Mouse (Mus musculus): Measurements from ENCODE around the gene Zfp605. TPM values are rescaled to one million over a fixed set of nuclear protein-coding genes. Genes with fewer than 3 reads are reported as not detected.
A peak's percentile ranks its signal among the peaks of the same experiment; 100 is the strongest.

Gene Zfp605
- polyA plus RNA-seq, 1 experiment from 2014 or later = 14.6 TPM

DNA sequence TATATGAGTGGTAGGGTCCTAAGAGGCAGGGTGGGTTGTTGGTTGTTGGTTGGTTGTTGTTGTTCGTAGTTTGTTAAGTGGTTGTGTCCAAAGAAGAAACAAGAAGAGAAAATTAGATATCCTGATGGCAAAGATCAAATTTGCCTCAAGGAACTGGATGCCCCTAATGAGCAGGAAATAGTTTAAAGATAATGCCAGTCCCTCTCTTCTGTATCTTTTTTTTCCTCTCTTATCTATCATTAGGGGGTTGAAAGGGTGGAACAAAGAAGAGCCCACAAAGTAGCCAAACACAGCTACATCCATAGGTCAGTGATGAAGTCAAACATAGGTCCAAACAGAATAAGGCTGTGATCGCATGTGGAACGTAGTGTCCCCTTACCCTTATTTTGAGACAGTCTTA lies 29.4 kb downstream of the Zfp605 start:
- no peak for DNase-seq (ENCODE audit: low spot score)
- no peaks in the 10 kb centered on the region for H3K9me3 ChIP-seq (ENCODE audit: control insufficient read depth, low read length)
- no peak overlapping the region for H3K9ac ChIP-seq
- peaks cover 10% of the 10 kb centered on the region for H3K4me1 ChIP-seq (replicated peaks; ENCODE audit: control insufficient read depth, insufficient read depth, low read length)
- WGBS = 97% methylated on average over 3 of the region's 3 CpGs
- H3K36me3 ChIP-seq (replicated peaks; ENCODE audit: control insufficient read depth, insufficient read depth) = peaks cover 52% of the 10 kb centered on the region
- no peak overlapping the region for H3K4me3 ChIP-seq (replicated peaks; ENCODE audit: low read length)
- no peak for ATAC-seq (ENCODE audit: low FRiP score)
- no peaks in the 10 kb centered on the region for H3K27me3 ChIP-seq (ENCODE audit: control insufficient read depth, insufficient read depth, low read length)
- no peak overlapping the region for H3K4me2 ChIP-seq (replicated peaks)
- no peak overlapping the region for H3K27ac ChIP-seq

DNA sequence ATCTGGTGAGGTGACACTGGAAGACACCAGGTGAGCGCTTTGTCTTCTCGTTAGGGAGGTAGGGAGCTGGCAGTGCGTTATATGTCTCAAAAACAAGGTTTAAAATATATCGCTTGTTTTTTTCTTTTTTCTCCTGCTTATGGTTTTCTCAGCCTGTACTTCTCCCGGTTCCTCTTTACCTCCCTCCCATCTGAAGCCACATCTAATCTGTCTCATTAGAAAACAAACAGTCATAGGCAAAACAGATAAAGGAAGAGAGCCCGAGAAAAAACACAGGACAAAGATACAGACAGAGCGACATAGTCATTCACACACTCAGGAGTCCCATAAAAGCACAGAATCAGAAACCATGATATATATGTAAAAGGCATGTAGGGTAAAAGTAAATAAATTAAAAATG lies 30.5 kb downstream of the Zfp605 start:
- Histone ChIP-seq H3K27ac (no peak overlapping the region), H3K4me1 (replicated peaks; ENCODE audit: control insufficient read depth, insufficient read depth, low read length) (peaks cover 10% of the 10 kb centered on the region), H3K9me3 (ENCODE audit: control insufficient read depth, low read length) (no peaks in the 10 kb centered on the region), H3K36me3 (replicated peaks; ENCODE audit: control insufficient read depth, insufficient read depth) (peaks cover 63% of the 10 kb centered on the region), H3K9ac (no peak overlapping the region), H3K4me3 (replicated peaks; ENCODE audit: low read length) (no peak overlapping the region), H3K4me2 (replicated peaks) (no peak overlapping the region), H3K27me3 (ENCODE audit: control insufficient read depth, insufficient read depth, low read length) (no peaks in the 10 kb centered on the region)
- 96% methylated on average over 7 of the region's 7 CpGs for WGBS
- DNase-seq (ENCODE audit: low spot score) (no peak), ATAC-seq (ENCODE audit: low FRiP score) (no peak)

- ATAC-seq (ENCODE audit: low FRiP score) = no peak
- Histone ChIP-seq H3K4me2 (replicated peaks) (no peak overlapping the region), H3K4me1 (replicated peaks; ENCODE audit: control insufficient read depth, insufficient read depth, low read length) (peaks cover 1% of the 10 kb centered on the region; the same call in 1 of the 2 replicates), H3K27ac (no peak overlapping the region), H3K36me3 (replicated peaks; ENCODE audit: control insufficient read depth, insufficient read depth) (peaks cover 81% of the 10 kb centered on the region), H3K9ac (no peak overlapping the region), H3K4me3 (replicated peaks; ENCODE audit: low read length) (no peak overlapping the region), H3K27me3 (ENCODE audit: control insufficient read depth, insufficient read depth, low read length) (no peaks in the 10 kb centered on the region), H3K9me3 (ENCODE audit: control insufficient read depth, low read length) (no peaks in the 10 kb centered on the region)
- no peak for DNase-seq (ENCODE audit: low spot score)
- WGBS = 86% methylated on average over 2 of the region's 2 CpGs
Observed at GRCm38 (mm10) chr5:110142309-110142708, 32.4 kb downstream of the Zfp605 start.

- Histone ChIP-seq H3K4me3 (replicated peaks; ENCODE audit: low read length) (no peak overlapping the region), H3K4me2 (replicated peaks) (no peak overlapping the region), H3K4me1 (replicated peaks; ENCODE audit: control insufficient read depth, insufficient read depth, low read length) (no peaks in the 10 kb centered on the region), H3K9ac (no peak overlapping the region), H3K27ac (no peak overlapping the region), H3K9me3 (ENCODE audit: control insufficient read depth, low read length) (no peaks in the 10 kb centered on the region), H3K36me3 (replicated peaks; ENCODE audit: control insufficient read depth, insufficient read depth) (peaks cover 88% of the 10 kb centered on the region), H3K27me3 (ENCODE audit: control insufficient read depth, insufficient read depth, low read length) (no peaks in the 10 kb centered on the region)
- WGBS = 94% methylated on average over 5 of the region's 5 CpGs
- ATAC-seq (ENCODE audit: low FRiP score) (no peak), DNase-seq (ENCODE audit: low spot score) (no peak)
Observed at GRCm38 (mm10) chr5:110143007-110143406, 33.1 kb downstream of the Zfp605 start.

DNA sequence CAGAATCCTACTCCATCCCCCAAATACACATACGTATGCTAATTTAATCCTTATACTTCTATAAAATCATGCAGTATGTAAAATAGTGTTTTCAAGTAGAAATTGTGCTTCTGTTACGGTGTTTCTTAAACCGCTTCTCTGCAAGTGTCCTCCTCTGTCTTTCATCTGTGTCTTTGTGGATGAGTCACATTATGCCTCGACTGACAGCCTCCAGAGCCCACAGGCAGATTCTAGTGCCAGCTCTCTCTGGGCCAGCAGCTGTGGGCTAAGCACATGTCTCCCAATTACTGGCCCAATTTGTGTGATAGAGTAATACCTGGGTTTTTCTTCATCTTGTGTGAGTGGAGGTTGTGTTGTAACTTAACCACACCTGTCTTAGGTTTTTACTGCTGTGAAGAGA lies 59.5 kb downstream of the Zfp605 start:
- DNase-seq (ENCODE audit: low spot score) = no peak
- no peak for ATAC-seq (ENCODE audit: low FRiP score)
- WGBS = over 99% methylated on average over 4 of the region's 4 CpGs
- H3K4me2 ChIP-seq (replicated peaks) = no peak overlapping the region
- H3K9ac ChIP-seq = no peak overlapping the region
- H3K9me3 ChIP-seq (ENCODE audit: control insufficient read depth, low read length) = no peaks in the 10 kb centered on the region
- H3K4me1 ChIP-seq (replicated peaks; ENCODE audit: control insufficient read depth, insufficient read depth, low read length) = no peaks in the 10 kb centered on the region
- no peaks in the 10 kb centered on the region for H3K27me3 ChIP-seq (ENCODE audit: control insufficient read depth, insufficient read depth, low read length)
- peaks cover 90% of the 10 kb centered on the region for H3K36me3 ChIP-seq (replicated peaks; ENCODE audit: control insufficient read depth, insufficient read depth)
- no peak overlapping the region for H3K27ac ChIP-seq
- no peak overlapping the region for H3K4me3 ChIP-seq (replicated peaks; ENCODE audit: low read length)

GRCm38 (mm10) chr5:110176362-110177020 lies 66.6 kb downstream of the Zfp605 start, which contains the start of gene Golga3:
Gene Golga3 (plus strand): TSS chr5:110176701.
- Histone ChIP-seq H3K4me2 (replicated peaks) (peak within 1 kb of the TSS; percentile 77), H3K4me3 (replicated peaks; ENCODE audit: low read length) (peak within 1 kb of the TSS; percentile 98), H3K9me3 (ENCODE audit: control insufficient read depth, low read length) (no peaks in the 10 kb centered on the region), H3K27me3 (ENCODE audit: control insufficient read depth, insufficient read depth, low read length) (no peaks in the 10 kb centered on the region), H3K9ac (peak within 1 kb of the TSS; percentile 94), H3K36me3 (replicated peaks; ENCODE audit: control insufficient read depth, insufficient read depth) (peaks cover 21% of the 10 kb centered on the region), H3K27ac (peak within 1 kb of the TSS; percentile 86), H3K4me1 (replicated peaks; ENCODE audit: control insufficient read depth, insufficient read depth, low read length) (peaks cover 9% of the 10 kb centered on the region; the same call in 1 of the 2 replicates)
- WGBS = under 1% methylated on average over 41 of the region's 41 CpGs
- peak; percentile 98 for ATAC-seq (ENCODE audit: low FRiP score)
- DNase-seq (ENCODE audit: low spot score) = peak; percentile 96

DNA sequence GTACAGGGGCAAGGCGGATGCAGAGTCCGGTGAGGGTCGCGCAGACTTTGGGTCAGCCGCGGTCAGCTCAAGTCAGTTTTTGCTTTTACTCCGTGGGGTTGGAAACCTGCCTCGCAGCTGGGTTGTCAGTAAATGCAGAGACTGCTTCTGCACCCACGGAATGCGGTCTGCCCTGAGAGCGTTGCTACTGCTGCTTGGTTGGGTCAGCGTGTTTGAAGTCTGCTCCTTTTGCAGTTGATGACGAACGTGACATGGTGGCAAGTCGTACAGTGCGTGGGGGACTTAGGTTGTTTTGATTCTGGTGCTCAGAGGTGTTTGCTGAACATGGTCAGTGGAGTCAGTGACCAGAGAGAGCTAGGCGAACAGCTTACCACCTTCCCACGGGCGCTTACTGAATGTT lies 67.1 kb downstream of the Zfp605 start:
- Histone ChIP-seq H3K4me3 (replicated peaks; ENCODE audit: low read length) (peak overlapping the region; percentile 98), H3K27ac (peak overlapping the region; percentile 86), H3K27me3 (ENCODE audit: control insufficient read depth, insufficient read depth, low read length) (no peaks in the 10 kb centered on the region), H3K9me3 (ENCODE audit: control insufficient read depth, low read length) (no peaks in the 10 kb centered on the region), H3K9ac (peak overlapping the region; percentile 94), H3K4me1 (replicated peaks; ENCODE audit: control insufficient read depth, insufficient read depth, low read length) (peaks cover 9% of the 10 kb centered on the region; the same call in 1 of the 2 replicates), H3K36me3 (replicated peaks; ENCODE audit: control insufficient read depth, insufficient read depth) (peaks cover 21% of the 10 kb centered on the region), H3K4me2 (replicated peaks) (peak overlapping the region; percentile 77)
- DNase-seq (ENCODE audit: low spot score) = peak; percentile 25
- ATAC-seq (ENCODE audit: low FRiP score) = no peak; the same call in 1 of the 2 replicates
- WGBS = 4% methylated on average over 19 of the region's 19 CpGs

- peaks cover 9% of the 10 kb centered on the region; the same call in 1 of the 2 replicates for H3K4me1 ChIP-seq (replicated peaks; ENCODE audit: control insufficient read depth, insufficient read depth, low read length)
- no peak overlapping the region for H3K4me3 ChIP-seq (replicated peaks; ENCODE audit: low read length)
- no peak overlapping the region for H3K27ac ChIP-seq
- DNase-seq (ENCODE audit: low spot score) (no peak), ATAC-seq (ENCODE audit: low FRiP score) (no peak)
- WGBS = 89% methylated on average over 2 of the region's 2 CpGs
- H3K9ac ChIP-seq = no peak overlapping the region
- peaks cover 22% of the 10 kb centered on the region for H3K36me3 ChIP-seq (replicated peaks; ENCODE audit: control insufficient read depth, insufficient read depth)
- no peaks in the 10 kb centered on the region for H3K27me3 ChIP-seq (ENCODE audit: control insufficient read depth, insufficient read depth, low read length)
- H3K9me3 ChIP-seq (ENCODE audit: control insufficient read depth, low read length) = no peaks in the 10 kb centered on the region
- no peak overlapping the region for H3K4me2 ChIP-seq (replicated peaks)
Observed at GRCm38 (mm10) chr5:110178628-110179027, 68.7 kb downstream of the Zfp605 start.

All from hindbrain, embryonic 14.5 days (tissue).